Mouse (Mus musculus): Measurements from ENCODE around the gene Arnt.
"Not testable (repeated sequence)": the region's sequence is repeated elsewhere in the genome, so short reads cannot be mapped to it uniquely, and the experiment has no call there.

DNA sequence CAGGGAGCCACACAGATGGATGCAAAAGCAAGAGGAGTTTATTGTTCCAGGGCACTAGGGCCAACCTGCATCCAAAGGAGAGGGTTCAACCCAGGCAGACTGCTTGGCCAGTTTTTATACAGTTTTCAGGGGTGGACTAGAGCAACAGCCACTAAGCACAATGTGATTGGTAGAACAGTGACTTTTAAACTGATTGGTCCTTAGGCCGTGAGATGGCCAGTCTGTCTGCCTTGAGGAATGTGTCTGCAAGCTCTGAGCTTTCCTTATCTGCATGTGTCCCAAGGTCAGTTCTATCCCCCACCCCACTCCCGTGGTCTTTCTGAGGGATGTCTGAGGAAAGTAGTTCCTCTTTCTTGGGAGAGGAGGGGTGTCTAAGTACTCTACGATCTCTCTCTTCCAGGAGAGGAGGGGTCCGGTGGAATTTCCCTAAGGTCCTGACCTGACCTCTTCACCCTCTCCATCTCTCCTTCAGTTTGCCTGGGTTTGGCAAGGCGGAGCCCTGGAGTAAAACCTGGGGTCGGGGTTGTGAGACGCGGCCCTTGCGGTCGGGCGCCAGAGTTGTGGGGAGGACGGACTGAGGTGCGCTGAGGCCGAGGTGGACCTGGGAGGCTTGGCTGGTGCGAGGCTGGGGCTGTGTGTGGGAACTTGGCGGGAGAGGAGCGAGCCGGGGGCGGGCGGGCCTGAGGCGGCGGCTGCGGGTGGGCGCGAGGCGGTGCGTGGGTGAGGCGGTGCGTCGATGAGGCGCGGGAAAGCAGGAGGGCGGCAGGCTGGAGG is 6.9 kb upstream of the Arnt start:
- TF ChIP-seq HCFC1 (IDR thresholded peaks at IDR 0.05; ENCODE audit: borderline replicate concordance, insufficient read depth, low read length); ZC3H11A (IDR thresholded peaks at IDR 0.05; ENCODE audit: borderline replicate concordance, low read depth, low read length); MAFK (IDR thresholded peaks at IDR 0.05; ENCODE audit: insufficient read depth, low read depth, low read length); CHD2 (IDR thresholded peaks at IDR 0.05; ENCODE audit: low read depth, low read length): not testable (repeated sequence)

Data from ES-E14 (cell line).